Mouse (Mus musculus) megakaryocyte progenitor cell, adult 5-6 weeks (primary cell): ENCODE results near the gene Inip. TPM values are rescaled to one million over a fixed set of nuclear protein-coding genes. Genes with fewer than 3 reads are reported as not detected.
A peak's percentile ranks its signal among the peaks of the same experiment; 100 is the strongest.

ENCODE experiments used
- ATAC-seq: replicated peaks from 2 replicates; pipeline ENCODE4 v1.8.0; 2016; ENCODE audit warnings: mild to moderate bottlenecking, moderate TSS enrichment, inconsistent platforms; ENCODE audit not compliant: poor library complexity
- total RNA-seq, 2 experiments: library from RNA; stranded (forward) in 1 of 2; stranded (reverse) in 1 of 2; fragments of 157-497, 149-512 nt in 1 of 2; fragments of 200-1000 nt in 1 of 2; gene quantifications; 2 replicates each; pipeline versions ENCODE4 v1.2.3 to v1.2.4; 2015 to 2017

Inip gene
- 54.2 and 65.5 TPM in 2 replicates for total RNA-seq (2015)
- 70.2 and 70.8 TPM in 2 replicates for total RNA-seq (2017)

- ATAC-seq: no peak
Observed at GRCm38 (mm10) chr4:59801489-59801888, at the start of gene Inip. TSS of gene Inip (minus strand) at chr4:59801589.

GRCm38 (mm10) chr4:59850181-59850580 is 48.8 kb upstream of the Inip start:
- ATAC-seq: peak; percentile 93

GRCm38 (mm10) chr4:59847447-59847846 is 46.1 kb upstream of the Inip start:
- ATAC-seq: no peak

DNA sequence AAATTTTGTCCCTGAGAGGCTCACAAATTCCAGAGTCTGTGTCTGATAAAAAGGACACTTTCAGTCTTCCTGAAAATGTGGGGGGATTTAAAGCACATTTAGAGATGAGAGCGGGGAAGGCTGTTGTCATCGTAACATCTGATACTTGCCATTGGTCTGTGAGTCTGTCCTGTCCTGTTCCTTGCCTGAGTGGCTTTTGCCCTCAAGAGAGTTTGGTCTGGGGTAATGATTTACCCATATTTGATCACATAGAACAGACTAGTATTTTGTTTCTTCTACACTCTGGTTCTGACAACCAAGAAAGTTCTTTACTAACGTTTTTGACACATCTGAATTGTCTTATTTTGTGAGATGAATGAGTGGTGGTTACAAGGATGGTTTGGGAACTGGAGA is 43.9 kb upstream of the Inip start:
- ATAC-seq: peak; percentile 12

- ATAC-seq: peak; percentile 84
Observed at GRCm38 (mm10) chr4:59844460-59845244, 43.3 kb upstream of the Inip start.

DNA sequence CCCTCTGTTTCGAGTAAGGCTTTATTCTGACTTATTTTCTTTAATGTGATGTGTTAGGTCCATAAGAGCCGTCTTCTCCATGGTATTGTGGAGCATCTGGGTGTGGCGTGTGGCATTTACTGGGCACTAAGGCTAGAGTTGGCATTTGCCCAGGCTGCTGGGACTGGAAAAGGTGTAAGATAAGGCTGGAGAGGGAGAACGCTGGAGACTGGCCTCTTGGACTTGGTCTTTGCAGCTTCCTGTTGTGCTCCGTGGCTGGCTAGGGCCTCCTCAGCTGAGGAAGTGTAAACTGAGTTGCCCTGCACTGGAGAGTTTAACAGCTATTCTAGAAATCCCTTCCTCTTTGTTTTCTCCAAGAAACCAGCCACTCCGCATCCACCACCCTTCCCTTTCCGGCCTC is 36.3 kb upstream of the Inip start:
- ATAC-seq: peak; percentile 77

GRCm38 (mm10) chr4:59832810-59833209 is 31.4 kb upstream of the Inip start:
- ATAC-seq: peak; percentile 60

DNA sequence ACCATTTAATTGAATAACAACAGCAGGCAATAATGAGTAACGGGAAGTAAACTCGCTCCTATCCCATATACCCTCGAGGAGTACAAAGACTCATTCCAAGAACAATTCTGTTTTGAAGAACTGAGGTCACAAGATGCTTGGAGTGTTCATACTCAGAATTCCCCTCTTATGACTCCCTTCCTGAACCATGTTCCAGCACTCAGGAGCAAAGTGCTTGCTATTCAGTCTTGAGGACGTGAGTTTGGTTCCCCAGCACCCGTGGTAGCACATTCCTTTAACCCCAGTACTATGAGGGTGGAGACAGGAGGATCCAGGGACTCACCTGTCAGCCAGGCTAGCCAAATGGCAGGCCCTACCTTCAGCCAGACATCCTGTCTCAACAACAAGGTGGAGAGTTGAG is 29.6 kb upstream of the Inip start:
- ATAC-seq: no peak

GRCm38 (mm10) chr4:59829072-59829471 is 27.7 kb upstream of the Inip start:
- ATAC-seq: no peak

GRCm38 (mm10) chr4:59826381-59826780 is 25.0 kb upstream of the Inip start:
- ATAC-seq: no peak

DNA sequence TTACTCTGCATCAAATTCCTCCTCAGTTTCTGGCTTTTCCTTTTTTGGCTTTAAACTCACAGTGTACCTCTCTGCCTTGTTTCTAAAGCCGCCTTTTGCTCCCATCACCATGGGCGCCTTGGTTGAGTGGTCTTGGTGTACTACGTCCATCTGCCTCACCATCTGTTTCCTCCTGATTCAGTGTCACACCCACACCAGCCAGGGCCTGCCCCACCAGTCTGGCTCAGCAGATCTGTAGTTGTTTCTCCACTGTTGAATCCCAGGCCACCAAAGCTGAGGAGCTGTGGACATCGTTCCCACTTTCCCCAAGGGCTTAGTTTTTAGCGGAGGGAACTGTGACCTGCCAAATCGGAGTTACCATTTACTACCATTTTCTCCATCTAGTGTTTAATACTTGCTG is 24.2 kb upstream of the Inip start:
- ATAC-seq: peak; percentile 75

DNA sequence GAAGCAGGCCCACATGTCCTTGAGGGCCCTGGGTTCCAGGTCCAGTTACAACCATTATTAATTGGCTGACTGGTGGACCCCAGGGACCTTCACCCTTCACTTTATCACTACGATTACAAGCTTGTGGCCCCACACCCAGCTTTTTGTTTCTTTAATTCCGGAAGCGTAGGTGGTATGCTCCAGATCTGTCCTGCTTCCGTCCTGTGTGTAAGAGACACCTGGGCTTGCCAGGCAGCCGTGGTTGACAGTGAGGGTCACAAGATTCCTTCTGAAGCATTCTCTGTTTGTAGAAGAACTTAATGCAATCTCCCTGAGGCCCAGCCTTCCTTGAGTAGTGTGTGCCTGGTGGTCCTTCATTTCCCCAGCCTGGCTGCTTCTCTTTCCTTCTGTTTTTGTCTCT is 23.5 kb upstream of the Inip start:
- ATAC-seq: no peak

GRCm38 (mm10) chr4:59823470-59823869 is 22.1 kb upstream of the Inip start:
- ATAC-seq: peak; percentile 23

DNA sequence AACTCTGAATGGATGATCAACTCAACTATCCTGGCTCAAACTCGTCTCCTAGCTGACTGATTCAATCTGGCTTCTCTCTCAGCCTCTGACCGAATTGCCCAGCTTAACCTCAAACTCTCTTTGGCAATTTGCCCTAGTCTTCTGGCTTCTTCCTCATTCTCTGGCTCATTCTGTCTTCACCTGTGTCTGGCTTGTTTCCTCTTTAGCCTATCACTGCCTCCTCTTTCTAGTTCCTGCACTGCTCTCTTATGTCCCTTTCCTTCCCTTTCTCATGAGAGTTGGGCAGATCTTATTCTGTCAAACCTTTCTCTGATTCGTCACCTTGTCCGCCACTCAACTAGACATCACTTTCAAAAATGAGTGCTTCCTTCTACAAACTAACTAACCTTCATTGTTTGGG is 20.7 kb upstream of the Inip start:
- peak; percentile 37 for ATAC-seq

DNA sequence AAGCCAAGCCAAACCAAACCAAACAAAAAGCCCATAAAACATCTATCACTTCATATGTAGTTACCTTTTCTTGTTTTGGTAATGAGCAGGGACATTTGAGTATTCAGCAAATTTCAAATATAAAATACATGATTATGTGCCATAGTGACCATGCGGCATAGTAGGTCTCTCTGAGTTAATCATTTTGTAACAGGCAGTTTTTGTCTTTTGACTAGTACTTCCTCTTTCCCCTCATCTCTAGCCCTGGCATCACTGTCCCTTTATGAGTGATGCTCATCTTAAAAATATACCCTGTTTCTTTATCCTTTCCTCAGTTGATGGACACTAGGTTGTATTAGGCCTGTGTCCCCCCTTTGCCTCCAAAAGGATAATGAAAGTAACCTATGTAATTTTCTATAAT is 20.1 kb upstream of the Inip start:
- no peak for ATAC-seq

- ATAC-seq: peak; percentile 70
Observed at GRCm38 (mm10) chr4:59819477-59820022, 18.2 kb upstream of the Inip start.

DNA sequence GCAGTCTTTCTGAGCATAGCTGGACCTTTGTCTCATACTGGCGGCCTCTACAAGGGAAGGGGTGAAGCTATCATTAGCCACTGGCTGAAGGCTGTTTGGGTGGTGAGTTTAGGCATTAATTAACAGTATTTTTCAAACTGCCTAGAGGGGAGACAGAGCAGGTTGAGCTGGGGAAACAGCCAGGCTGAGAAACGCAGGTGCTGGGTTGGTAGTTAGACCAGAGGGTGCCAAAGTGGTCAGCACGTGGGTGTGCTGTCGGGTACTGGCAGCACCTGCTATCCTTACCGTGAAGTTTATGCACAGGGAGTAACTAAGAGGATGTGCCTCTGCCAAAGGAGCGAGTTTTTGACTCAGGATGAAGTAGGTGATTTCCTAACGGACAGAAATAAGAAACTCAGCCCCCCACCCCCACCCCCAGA is 17.7 kb upstream of the Inip start:
- no peak; the same call in 1 of the 2 replicates for ATAC-seq

GRCm38 (mm10) chr4:59818498-59818897 is 17.1 kb upstream of the Inip start:
- ATAC-seq: no peak

GRCm38 (mm10) chr4:59817790-59818189 is 16.4 kb upstream of the Inip start:
- no peak for ATAC-seq

- no peak for ATAC-seq
Observed at GRCm38 (mm10) chr4:59816477-59816876, 15.1 kb upstream of the Inip start.

DNA sequence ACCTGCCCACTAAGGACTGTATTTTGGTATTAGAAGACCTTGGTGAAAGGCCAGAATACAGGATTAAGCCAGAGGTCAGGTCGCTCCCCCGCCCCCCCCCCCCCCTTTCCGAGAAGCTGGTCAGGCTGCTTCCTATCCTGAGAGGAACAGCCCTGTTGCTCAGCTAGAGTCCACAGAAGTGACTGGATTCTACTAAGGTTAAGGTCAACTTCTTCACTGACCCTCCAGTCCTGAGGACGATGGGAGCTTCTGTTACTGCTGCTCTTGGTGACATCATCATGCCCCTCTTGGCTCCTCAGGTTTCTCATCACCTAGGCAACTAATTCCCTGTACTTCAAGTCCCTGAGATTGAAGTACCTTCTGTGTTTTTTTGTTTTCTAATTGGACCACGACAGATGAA is 14.6 kb upstream of the Inip start:
- ATAC-seq: no peak

DNA sequence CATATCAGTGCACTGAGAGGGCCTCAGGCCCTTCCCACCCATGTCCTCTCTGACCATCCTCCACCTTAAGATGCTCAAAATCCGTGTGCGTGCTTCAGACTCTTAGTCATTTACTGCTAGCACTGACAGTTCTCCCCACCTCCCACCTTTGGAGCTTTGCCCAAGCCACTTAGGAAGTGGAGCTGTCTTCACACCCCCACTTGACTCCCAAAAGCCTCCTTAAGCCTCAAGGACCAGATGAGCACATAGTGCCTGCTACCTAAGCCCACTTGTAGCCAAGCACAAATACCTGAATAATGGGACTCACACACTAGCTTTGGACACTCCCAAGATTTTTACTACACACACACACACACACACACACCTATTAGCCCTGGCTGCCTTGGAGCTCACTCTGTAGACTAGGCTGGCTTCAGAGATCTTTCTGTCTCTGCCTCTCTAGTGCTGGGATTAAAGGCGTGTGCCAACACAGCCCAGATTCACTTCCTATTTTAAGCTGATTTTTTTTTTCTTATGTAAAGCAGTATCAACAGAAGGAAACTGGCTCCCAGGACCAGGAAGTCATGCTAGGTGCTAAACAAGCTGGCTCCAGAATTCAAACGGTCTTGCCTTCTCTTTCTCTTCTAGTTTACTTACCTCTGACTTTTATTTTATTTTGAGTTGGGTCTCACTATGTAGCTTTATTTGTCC is 13.9 kb upstream of the Inip start:
- ATAC-seq: peak; percentile 56
